Mouse (Mus musculus): ENCODE data around the gene B4galnt4.

GRCm38 (mm10) chr7:141115874-141116273 lies 55.0 kb downstream of the B4galnt4 start:
- TF ChIP-seq CTCF (IDR thresholded peaks at IDR 0.05; ENCODE audit: low read depth, low read length) = no peak
- no peak for TF ChIP-seq EP300 (IDR thresholded peaks at IDR 0.05; ENCODE audit: insufficient read depth, low read depth, low read length)
- TF ChIP-seq POLR2A (IDR thresholded peaks at IDR 0.05; ENCODE audit: insufficient read depth, low read length) = no peak

Measured in ES-Bruce4 (cell line).